Mouse (Mus musculus) adrenal gland, adult 18-20 months (tissue): Measurements from ENCODE around the gene Acox3. TPM values are rescaled to one million over a fixed set of nuclear protein-coding genes. Genes with fewer than 3 reads are reported as not detected.

Experiments used
- DNase-seq, 2 experiments: peaks; one replicate each; pipeline ENCODE4 v3.0.0; 2021 to 2022; ENCODE audit warnings: low spot score in 2 of 2
- total RNA-seq, 2 experiments: library from RNA; stranded (reverse); gene quantifications; 1 replicate in 1 of 2; 2 replicates in 1 of 2; pipeline ENCODE4 v1.2.3; 2021

Acox3 gene
- total RNA-seq, 2 experiments from 2014 or later, result 51.0 to 53.6 TPM

- DNase-seq, result no peak
These were observed 25.7 kb downstream of the Acox3 start for GRCm38 (mm10) chr5:35608559-35608958.

- no peak for DNase-seq
These were observed 26.5 kb downstream of the Acox3 start for GRCm38 (mm10) chr5:35609381-35609780.

GRCm38 (mm10) chr5:35609971-35610370 is 27.1 kb downstream of the Acox3 start:
- no peak for DNase-seq

GRCm38 (mm10) chr5:35610381-35610780 is 27.5 kb downstream of the Acox3 start:
- no peak for DNase-seq

GRCm38 (mm10) chr5:35611170-35611569 is 28.3 kb downstream of the Acox3 start:
- DNase-seq, result no peak

- no peak for DNase-seq
These were observed 29.1 kb downstream of the Acox3 start for GRCm38 (mm10) chr5:35611900-35612299.

- DNase-seq, result no peak
These were observed 29.9 kb downstream of the Acox3 start for GRCm38 (mm10) chr5:35612722-35613121.

GRCm38 (mm10) chr5:35616943-35617342 is 34.1 kb downstream of the Acox3 start:
- DNase-seq, result no peak

GRCm38 (mm10) chr5:35621114-35621513 is 38.3 kb downstream of the Acox3 start:
- no peak for DNase-seq

GRCm38 (mm10) chr5:35623831-35624230 is 41.0 kb downstream of the Acox3 start:
- DNase-seq, result no peak

GRCm38 (mm10) chr5:35624751-35625239 is 42.0 kb downstream of the Acox3 start:
- DNase-seq, result no peak

GRCm38 (mm10) chr5:35626408-35626807 is 43.6 kb downstream of the Acox3 start:
- DNase-seq, result no peak

GRCm38 (mm10) chr5:35627307-35627840 is 44.5 kb downstream of the Acox3 start:
- no peak for DNase-seq

- no peak for DNase-seq
These were observed 45.8 kb downstream of the Acox3 start for GRCm38 (mm10) chr5:35628685-35629084.

GRCm38 (mm10) chr5:35629333-35629732 is 46.5 kb downstream of the Acox3 start:
- DNase-seq, result no peak

GRCm38 (mm10) chr5:35630706-35631105 is 47.9 kb downstream of the Acox3 start:
- no peak for DNase-seq

- no peak for DNase-seq
These were observed 48.4 kb downstream of the Acox3 start for GRCm38 (mm10) chr5:35631224-35631623.

- no peak for DNase-seq
These were observed 48.9 kb downstream of the Acox3 start for GRCm38 (mm10) chr5:35631755-35632154.

GRCm38 (mm10) chr5:35632841-35633240 is 50.0 kb downstream of the Acox3 start:
- no peak for DNase-seq

GRCm38 (mm10) chr5:35636016-35636415 is 53.2 kb downstream of the Acox3 start:
- peak; percentile 35 to 58 for DNase-seq

- DNase-seq, result no peak
These were observed 59.2 kb downstream of the Acox3 start for GRCm38 (mm10) chr5:35641961-35642584.

- no peak for DNase-seq
These were observed 60.7 kb downstream of the Acox3 start for GRCm38 (mm10) chr5:35643401-35644048.
